Mouse (Mus musculus) T-helper 2 cell (primary cell): ENCODE data around the gene Maml3.

Experiments used
- in situ Hi-C: fragments of 300-600 bp; cut with MboI, MseI; formaldehyde crosslinking; loops from one replicate; pipeline ENCODE4 v1.15.1; 2025; ENCODE audit warnings: high pct_unique_total_duplicates

Maml3 gene

GRCm38 (mm10) chr3:51788591-51789339 lies 316.1 kb downstream of the Maml3 start:
- in situ Hi-C loops: no loop called here

- in situ Hi-C loops: no loop called here
Observed at GRCm38 (mm10) chr3:51787945-51788344, 316.9 kb downstream of the Maml3 start.

- in situ Hi-C loops: no loop called here
Observed at GRCm38 (mm10) chr3:51785796-51786195, 319.1 kb downstream of the Maml3 start.

GRCm38 (mm10) chr3:51782191-51782590 lies 322.7 kb downstream of the Maml3 start:
- in situ Hi-C loops: no loop called here

DNA sequence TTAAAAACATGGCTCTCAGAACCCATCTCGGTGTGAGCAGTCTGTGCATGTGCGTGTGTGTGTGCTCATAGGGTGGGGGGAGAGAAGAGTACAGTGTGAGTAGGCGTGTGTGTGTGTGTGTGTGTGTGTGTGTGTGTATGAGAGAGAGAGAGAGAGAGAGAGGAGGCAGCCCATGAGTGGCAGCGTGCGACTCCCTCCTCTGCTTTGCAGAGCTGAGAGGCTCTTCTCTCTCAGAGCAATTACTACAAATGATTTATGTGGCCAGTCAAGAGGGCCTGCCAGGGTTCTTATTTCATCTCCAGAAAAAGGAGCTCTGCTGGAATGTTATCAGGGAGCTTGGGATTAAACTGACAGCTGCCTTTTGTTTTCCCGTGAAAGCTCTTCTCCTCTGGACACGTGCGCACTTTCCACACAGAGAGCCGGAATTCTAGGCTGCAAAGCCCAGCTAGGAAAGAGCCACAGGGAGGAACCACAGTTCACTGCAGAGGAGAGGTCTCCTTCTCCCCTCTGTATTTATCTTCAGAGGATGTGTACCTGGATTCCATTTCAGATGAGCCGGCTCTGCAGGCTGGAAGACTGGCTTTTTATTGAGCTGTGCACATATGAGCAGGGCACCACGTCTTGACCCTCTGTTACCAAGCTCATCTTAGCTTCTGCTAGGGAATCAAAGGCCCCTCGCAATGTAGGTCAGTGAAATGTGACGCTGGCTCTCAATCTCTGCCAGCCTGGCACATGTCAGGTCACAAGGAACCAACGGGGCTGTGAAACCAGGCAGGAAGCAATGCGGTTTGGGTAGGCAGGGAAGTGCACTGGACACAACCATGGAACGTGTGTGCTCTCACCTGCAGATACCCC lies 325.9 kb downstream of the Maml3 start:
- in situ Hi-C loops: no loop called here

DNA sequence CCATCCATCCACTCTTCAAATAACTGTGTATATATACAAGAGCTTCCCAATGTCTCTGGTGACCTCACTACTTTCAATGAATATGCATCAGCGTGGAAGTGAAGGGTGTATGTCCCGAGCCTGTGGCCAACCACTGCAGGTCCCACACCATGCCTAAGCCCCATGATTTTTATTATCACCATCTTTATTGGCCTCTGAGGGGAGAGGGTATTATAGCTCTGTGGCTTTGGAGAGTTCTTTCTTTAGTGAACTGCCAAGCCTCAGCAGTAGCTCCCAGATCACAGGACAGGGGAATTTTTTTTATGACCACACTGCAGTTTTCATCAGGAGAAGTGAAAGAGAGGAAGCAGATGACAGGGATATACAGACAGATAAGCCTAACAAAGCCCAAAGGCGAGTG lies 326.7 kb downstream of the Maml3 start:
- in situ Hi-C loops: no loop called here

- in situ Hi-C loops: no loop called here
Observed at GRCm38 (mm10) chr3:51776018-51776611, 328.8 kb downstream of the Maml3 start.

DNA sequence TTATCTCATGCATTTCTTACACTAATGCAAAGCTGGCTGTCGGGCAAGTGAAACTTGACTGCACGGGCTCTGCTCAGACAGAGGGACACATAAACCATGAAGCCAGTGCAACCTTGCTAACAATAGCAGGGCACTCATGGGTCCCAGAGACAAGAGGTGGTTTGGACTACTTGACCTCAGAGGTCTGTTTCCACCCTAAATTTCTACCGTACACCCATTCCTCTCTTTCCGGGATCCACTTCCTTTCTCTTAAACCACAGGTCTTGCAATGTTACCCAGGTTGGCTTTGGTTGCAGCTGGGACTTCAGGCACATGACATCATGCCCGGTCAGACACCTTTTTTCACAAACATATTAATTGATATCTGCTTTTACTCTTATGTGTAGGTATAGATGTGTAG lies 331.3 kb downstream of the Maml3 start:
- in situ Hi-C loops: no loop called here

- in situ Hi-C loops: no loop called here
Observed at GRCm38 (mm10) chr3:51771839-51772630, 332.8 kb downstream of the Maml3 start.

GRCm38 (mm10) chr3:51769196-51769595 lies 335.7 kb downstream of the Maml3 start:
- in situ Hi-C loops: loop anchor here (10.0 kb wide), 1 partner anchor 494 kb away; no protein-coding TSS in a partner anchor

DNA sequence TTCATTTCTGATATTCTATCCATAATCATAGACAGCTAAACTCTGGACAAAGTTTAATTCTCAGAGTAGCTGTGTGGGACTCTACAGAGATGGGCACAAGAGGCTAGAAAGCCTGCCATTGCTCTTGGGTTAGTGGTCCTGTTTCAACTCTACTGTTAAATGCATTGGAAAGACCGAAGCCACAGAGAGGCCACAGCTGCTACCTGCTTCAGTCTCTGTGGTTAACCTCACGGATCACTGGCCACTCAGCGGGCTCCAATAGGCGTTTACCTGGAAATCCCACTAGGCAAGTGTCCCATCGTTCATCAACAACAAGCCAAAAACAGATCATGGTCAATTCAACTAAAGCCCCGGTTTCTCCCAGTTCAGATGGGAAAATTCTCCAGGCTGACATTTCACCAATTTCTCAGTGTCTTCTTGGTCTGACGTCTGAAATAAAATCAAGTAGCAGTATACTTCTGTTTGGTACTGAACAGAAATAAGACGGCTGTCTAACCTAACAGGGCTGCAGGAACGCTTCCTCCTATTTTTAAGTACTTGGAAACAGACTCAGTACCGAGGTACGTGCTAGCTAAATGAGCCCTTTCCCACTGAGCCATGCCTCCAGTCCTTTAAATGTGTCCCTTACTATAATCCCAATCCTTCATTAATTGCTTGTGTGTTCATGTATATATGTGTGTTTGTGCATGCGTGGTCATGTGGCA lies 339.5 kb downstream of the Maml3 start:
- in situ Hi-C loops: loop anchor here (10.0 kb wide), 1 partner anchor 491 kb away; no protein-coding TSS in a partner anchor

DNA sequence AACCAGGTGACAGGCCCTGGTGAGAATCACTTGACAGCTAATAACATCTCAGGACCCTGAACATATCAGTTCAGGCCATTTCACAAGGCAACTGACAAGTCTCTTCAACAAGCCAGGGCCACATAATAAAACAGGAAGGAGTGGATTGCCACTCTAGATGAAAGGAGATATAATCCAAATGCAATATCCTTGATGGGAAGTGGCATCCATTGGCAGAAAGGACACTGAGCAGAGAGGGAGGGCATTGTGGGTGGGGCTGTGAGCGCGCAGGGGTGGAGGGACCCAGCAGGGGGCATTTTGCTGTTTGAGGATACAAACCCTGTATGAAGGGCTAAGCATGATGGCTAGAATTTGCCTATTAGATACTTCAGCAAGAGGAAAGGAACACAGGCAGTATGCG lies 340.7 kb downstream of the Maml3 start:
- in situ Hi-C loops: loop anchor here (10.0 kb wide), 1 partner anchor 489 kb away; no protein-coding TSS in a partner anchor

GRCm38 (mm10) chr3:51762900-51763299 lies 342.0 kb downstream of the Maml3 start:
- in situ Hi-C loops: loop anchor here (10.0 kb wide), 1 partner anchor 488 kb away; no protein-coding TSS in a partner anchor

DNA sequence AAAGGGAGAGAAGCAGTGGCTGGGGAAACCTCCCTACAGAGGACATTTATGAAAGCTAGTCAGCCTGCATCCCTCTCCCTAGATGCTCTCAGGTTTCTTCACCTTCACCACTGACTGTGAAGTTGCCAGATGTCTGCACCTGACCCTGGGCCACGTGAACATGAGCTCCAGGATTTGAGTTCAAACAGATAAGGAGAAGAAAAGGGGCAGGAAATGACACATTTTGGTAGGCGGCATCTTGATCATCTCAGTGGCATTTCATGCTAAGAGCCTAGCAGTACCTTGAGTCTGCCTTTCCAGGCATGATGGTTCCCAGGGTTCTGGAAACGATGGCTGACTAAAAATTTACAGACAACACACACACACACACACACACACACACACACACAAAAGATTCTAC lies 345.3 kb downstream of the Maml3 start:
- in situ Hi-C loops: no loop called here

- in situ Hi-C loops: no loop called here
Observed at GRCm38 (mm10) chr3:51757032-51757431, 347.8 kb downstream of the Maml3 start.

DNA sequence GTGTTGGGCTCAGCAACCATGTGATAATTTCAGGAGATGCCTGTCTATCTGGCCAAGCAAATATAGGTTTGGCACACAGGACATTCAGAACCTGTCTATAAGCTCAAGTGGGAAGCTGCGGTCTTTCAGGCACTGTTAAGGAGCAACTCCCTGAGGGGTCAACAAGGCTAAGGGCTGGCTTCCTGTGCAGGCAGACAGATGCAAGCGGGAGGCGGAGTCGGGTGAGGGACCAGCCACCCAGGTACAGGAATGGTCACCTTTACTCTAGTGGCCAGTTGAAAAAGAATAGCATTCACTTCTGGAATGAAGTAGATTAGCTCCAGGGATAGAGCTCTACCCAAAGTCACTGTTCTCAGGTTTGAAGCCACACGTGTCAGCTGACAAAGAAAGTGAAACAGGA lies 348.6 kb downstream of the Maml3 start:
- in situ Hi-C loops: no loop called here

DNA sequence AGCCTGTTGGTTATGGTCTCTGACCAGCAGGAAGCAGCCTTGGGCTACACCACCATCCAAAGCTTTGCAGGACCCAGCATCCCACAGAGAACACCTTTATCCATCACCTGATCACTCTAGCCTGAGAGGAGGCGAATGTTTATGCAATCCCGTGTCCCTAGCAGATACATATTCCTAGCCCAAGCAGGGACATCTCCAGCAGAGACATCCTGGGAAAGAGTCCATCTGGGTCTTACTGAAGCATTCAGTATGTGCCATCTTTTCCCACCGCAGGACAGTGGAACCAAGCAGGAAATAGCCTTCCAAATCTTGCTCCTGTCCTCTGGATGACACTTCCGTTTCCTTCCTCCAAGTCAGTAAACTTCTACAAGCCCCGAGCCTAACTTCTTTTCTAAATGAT lies 351.6 kb downstream of the Maml3 start:
- in situ Hi-C loops: no loop called here

- in situ Hi-C loops: no loop called here
Observed at GRCm38 (mm10) chr3:51751440-51751839, 353.4 kb downstream of the Maml3 start.

- in situ Hi-C loops: no loop called here
Observed at GRCm38 (mm10) chr3:51749812-51750481, 354.9 kb downstream of the Maml3 start.

DNA sequence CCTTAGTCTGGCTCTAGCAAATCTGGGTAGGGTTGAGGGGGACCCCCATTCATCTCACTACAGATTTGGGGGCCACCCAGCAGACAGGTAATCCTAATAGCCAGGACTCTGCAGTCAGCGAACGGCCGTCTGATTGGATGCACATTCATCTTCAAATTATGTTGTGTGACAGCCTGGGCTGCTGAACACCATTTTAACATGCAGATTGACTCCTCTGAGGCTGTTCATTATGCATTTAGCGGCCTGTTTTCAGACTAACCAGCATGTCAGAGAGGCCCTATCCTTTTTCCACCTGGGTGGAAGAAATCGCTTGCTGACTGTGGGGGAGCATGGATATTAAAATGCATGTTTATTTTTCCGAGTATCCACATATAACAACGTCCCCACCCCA lies 355.5 kb downstream of the Maml3 start:
- in situ Hi-C loops: no loop called here
